Mouse (Mus musculus) gastrocnemius, postnatal 4 days (tissue): ENCODE measurements around the gene Ssx2ip. TPM values are rescaled to one million over a fixed set of nuclear protein-coding genes. Genes with fewer than 3 reads are reported as not detected.
"Not testable (repeated sequence)": the region's sequence is repeated elsewhere in the genome, so short reads cannot be mapped to it uniquely, and the experiment has no call there.

Experiments
- DNase-seq, 2 experiments: peaks; one replicate each; pipeline ENCODE4 v3.0.0; 2021 to 2022; ENCODE audit warnings: low spot score in 2 of 2, mixed read lengths in 2 of 2
- total RNA-seq, 2 experiments: library from RNA; stranded (reverse); gene quantifications; 2 replicates each; pipeline ENCODE4 v1.2.3; 2021

Ssx2ip gene
- total RNA-seq, 2 experiments from 2014 or later: 20.2 to 22.6 TPM

DNA sequence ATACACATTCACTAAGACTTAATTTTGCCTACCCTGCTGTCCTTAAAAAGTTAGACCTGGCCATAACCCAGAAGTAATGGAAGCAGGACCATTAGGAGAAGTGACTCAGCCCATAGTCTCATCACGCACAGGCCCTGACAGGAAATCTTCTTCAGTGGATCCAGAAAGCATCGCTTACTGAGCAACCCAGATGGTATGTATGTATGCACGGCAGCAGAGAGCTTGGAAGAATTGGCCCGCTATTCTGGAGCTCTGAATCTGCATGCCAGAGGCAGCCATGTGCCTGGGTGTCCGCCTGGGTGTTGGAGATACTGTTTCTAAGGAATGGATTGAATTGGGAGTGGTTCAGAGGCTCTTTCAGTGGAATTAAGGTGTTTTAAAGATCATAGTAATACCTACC is 5.2 kb upstream of the Ssx2ip start:
- DNase-seq: no peak

DNA sequence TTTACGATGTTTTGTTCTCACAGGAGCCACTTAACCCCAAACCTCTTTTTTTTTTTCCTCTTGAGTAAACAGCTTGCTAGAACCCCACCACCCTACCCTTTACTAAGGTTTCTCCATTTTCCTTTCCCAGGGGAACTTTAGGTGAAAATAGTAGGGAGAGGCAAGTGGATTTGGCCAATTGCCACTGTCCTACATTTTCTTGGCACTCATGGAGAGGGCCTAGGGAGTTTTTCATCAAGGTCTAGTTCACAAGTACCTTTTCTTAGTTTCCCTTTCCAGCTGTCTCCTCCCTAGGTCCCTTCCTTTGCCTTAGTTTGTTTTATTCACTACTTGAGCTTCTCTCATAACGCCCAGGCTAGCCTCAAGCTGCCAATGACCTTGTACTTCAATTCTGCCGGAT is 672 bp upstream of the Ssx2ip start:
- DNase-seq: no peak

DNA sequence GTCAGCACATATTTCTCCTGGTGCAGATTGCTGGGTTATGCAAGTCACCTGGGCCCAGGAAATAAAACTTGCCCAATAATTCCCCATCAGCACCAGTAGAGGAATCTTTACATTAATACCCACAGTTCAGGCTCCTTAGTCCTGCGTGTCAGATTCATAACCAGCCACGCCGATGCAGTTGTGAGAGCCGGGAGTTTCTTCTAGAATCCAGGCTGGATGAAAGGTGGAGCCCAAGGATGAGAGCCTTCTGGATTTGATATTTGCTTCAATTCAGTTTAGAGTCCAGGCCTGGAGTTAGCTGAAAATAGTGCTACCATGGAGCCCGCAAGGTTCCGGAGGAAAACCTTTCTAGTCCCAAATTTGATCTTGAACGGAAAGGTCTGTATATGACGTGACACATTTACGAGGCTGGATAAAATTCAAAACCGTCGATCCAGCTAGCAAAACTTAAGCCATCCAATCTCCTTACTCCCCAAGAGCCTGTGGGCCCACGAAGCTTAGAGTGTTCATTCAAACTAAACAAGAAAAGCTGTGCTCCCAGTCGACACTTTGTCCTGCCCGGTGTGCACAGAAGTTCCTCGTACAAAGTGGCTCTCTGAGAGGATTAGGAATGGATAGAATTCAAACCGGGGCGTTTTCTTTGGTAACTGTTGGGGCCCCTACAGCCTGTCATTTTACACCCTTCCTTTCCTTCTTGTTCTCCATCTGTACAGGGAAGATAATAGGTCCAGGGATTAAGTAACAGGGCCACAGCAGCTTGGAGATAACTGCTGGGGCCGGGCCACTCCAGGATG is 968 bp downstream of the Ssx2ip start:
- DNase-seq: no peak

DNA sequence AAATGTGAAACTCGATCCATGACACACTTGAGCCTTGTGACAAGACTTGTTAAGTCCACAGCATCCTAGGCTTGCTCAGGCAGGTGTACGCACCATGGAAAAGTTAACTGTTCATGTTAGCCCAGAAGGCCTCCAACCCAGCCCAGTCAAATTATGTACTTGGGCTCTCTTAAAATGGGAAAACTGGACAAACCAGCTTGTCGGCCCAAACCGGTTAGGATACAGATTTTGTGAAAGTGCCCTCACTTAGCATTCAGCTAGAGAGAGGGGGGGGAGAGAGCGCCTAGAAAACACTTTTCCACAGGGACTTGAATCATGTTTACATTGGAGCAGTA is 1.5 kb downstream of the Ssx2ip start:
- DNase-seq: no peak

DNA sequence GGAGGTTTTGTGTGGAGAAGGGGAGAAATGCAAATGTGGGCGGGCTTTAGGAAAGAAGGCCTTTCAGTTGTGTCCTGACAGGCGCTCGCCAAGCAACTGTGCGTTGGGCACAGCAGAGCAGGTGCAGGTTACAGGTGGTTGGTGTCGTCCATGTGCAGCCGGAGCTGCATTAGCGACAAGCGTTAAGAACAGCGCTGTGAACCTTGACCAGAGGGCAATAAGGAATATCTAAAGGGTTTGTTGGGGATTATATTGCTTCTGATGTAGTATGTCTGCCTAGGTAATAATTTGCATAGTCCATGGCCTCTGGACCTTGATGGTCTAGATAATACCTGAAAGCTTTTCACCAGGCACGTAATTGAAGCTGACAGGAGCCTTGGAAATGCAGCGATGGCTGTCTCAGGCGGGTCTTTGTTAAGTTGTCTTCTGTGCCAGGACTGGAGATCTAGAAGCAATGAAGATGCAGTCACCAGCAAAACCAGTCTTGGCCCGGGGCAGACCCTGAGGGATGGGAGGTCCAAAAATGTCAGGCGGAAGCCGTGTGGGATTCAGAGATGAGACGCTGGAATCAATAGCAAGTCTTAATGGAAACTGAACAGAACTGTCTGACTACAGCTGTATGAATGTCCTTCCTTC is 2.8 kb downstream of the Ssx2ip start:
- DNase-seq: no peak

DNA sequence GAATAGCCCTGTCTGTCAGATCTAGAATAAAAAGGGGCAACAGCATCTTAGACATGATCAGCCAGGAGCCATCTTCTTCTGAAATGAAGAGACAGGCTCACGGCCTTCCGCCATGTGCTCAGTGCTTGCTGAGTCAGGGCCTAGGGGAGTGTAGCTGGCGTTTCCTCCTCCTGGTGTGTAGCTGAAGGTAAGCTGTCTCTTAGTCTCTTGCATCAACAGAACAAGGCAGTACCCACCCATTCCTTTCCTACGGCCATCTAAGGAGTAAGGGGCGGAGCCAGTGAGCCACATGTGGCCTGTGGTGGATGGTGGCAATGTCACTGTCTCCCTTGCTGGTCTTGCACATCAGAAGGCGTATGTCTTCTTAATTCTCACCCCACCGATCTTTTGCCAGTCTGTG is 5.7 kb downstream of the Ssx2ip start:
- DNase-seq: no peak

DNA sequence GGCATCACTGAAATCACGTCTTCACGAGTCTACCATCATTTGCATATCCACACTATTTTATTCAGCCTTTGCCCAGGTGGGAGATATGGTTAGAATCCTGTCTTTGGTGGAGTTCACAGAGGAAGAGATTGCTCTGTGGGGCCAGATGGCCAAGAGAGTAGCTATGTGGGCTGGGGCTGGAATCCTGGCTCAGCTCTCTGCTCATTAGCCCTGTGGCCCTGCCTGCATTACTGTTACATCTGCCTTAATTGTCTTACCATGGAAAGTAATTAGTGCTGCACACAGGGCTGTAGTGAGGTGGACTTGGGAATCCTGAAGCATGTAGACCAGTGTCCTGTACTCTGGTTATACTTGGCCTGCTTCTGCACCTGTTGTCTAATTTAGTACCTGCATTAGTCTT is 7.6 kb downstream of the Ssx2ip start:
- DNase-seq: no peak

DNA sequence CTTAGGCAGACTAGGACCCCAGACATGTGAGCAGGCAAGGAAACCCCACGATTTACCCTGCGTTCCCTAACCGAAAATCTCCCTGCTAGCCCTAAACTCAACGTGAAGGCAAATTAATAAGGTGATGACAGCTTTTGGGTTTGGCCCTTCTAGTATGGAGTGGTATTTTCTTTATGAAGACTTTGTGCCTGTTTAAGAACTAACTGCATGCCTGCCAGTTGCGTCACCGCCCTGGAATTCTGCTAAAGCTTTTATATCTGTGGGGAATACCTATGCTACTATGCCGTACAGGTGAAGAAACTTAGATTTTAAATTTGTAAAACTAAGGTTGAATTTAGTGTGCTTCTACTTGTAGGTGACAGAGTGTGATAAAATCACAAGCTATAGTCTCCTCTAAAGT is 8.0 kb downstream of the Ssx2ip start:
- DNase-seq: no peak

DNA sequence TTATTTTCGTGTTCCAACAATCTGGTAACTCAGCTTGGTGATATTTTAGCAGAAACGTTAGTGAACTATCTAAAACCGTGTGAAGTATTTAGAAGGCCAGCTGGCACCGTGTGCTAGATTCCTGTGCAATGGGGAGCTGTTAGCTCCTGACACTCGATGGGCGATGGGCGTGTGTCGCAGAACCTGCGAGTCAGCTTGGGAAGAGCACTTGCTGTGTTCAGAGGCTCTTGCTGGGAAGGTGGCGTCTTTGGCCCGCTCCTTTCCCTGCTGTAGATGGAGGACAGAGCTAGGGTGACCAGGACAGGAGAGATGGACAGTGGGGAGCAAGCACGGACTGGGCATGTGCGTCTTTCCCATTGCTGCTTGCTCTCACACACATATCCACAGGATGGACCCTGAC is 8.6 kb downstream of the Ssx2ip start:
- no peak for DNase-seq

DNA sequence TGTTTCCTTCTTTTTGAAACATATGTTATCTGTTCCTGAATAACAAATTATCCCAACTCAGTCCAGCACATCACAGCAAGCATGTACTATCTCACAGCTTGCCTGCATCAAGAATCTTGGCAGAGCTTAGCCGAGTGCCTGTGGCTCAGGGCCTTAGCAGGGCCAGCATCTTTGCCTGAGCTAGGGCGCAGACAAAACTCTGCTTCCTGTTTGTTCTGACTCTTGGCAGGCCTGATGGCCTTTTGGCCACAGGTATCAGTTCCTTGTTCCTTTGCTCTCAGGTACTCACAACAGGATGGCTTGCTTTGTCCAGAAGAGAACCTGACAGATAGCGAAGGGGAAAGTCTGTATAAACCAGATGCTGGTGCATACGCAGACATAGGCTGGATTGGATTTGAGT is 9.6 kb downstream of the Ssx2ip start:
- DNase-seq: no peak

DNA sequence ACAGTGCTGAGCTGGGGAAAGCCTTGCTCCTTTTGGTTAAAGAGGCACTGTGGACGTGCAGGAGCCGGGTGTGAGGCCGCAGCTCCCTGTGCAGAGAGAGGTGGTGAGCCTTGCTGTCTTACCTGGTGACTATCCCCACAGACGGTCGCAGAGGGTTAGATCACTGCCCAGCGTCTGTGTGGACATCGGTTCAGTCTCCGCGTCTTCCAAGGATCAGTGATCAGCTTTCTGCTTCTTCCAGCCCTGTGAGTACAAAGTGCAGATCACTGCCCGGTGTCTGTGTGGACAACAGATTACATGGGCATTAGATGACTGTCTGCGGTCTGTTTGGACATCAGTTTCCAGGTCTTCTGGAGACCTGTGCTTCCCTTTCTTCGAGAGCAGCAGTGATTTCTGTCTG is 10.1 kb downstream of the Ssx2ip start:
- DNase-seq: no peak

DNA sequence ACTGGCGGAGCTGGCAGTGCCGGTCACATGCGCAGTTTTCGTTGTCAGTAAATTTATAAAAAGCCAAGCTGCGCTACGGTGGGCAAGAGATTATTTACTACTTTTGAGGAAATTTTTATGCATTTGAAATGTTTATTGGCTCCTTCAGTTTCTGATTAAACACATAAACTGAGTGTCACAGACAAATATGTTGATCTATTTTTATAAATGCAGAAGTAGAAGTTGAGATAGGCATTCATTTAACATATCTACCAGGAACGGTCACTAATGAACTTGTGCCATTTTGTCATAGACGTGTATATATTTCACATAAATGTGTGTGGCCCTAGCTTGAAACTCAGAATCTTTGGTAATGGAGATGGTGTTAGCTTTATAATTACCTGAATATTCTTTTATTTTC is 13.4 kb downstream of the Ssx2ip start:
- no peak for DNase-seq

DNA sequence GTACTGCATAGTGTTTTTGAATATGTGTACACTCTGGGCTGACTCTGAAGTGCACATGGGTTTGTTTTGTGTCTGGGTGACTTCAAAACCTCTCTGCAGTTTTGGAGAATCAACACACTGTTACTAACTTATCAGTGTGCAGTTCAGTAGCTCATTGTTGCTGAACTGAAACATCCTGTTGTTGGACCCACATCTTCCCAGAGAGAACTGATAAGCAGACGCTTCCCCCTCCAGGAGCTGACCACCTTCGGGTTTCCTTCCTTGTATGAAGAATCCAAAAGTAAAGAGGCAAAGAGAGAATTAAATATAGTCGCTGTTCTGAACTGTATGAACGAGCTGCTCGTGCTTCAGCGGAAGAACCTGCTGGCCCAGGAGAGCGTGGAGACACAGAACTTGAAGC is 14.5 kb downstream of the Ssx2ip start:
- no peak for DNase-seq

DNA sequence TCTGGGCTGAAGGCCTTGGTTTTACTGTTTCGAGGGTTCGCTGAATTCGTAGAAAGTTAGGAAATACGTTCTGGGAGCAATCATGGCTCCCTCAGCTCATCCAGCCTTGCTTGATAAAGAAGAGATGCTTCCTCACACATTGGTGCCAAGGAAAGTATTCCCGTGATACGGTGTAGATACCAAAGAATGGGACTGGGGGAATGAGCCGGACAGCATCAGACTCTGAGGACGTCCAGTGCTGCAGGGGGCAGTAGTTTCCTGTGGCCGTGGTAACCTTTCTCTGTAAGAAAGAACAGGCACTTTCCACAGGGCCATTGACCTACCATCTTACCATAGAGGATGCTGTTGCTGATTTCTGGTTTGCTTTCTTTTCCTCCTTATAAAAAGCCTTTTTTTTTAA is 15.1 kb downstream of the Ssx2ip start:
- no peak for DNase-seq

DNA sequence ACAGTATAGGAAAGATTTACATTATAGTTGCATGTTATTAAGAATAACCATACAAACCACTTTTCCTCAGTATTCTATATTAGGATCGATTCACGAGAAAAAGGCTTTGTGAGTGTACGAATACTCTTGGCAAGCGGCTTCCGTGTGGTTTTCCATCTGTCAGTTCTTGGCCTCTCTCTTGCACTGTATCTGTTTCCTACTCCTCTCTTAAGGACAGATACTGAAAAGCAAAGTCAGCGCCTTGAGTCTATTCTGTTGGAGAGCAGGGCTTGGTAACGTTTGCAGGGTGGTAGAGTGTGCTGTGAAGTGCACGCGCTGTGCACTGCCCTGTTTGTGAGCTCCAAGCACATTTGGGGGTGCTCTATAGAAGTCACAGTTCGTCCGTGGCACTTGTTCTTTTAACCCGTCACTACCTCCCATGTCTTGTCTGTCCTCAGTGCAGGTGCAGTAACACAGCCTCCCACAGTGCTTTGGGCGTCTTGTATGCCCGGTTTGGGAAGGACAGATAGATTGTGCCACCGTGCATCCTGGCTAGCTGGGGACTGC is 15.6 kb downstream of the Ssx2ip start:
- DNase-seq: no peak

DNA sequence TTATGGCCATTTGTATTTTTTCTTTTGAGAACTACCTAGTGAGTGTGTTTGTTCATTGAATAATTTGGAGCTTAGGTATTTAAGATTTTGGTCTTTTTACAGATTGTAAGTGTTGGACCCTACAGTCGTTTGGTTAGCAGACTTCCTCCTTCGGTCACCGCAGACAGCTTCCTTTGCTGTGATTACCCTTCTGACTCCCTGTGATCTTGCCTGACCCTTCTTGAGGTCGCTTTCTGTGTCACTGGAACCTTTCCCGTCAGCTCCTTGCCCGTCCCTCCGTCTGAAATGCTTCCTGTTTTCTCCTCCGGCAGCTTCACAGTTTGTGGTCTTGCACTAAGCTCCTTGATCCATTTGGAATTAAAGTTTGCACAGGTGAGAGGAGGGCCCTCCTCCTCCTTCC is 17.3 kb downstream of the Ssx2ip start:
- no peak for DNase-seq

DNA sequence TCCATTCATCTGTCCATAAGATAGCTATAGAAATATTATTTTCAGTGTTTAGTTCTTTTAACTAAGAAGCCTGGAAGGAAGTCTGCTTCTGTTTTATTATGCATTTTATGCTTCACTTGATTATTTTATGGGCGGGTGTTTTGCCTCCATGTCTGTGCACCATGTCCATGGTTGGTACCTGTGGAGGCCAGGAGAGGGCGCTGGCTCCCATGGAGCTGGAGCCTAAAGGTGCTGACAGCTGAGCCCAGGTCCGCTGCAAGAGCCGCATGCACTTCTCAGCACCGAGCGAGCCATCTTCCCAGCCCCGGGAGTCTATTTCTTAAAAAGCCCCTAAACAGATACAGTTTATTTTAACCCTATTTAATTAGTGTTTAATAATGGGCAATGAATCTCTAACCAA is 19.3 kb downstream of the Ssx2ip start:
- no peak for DNase-seq

DNA sequence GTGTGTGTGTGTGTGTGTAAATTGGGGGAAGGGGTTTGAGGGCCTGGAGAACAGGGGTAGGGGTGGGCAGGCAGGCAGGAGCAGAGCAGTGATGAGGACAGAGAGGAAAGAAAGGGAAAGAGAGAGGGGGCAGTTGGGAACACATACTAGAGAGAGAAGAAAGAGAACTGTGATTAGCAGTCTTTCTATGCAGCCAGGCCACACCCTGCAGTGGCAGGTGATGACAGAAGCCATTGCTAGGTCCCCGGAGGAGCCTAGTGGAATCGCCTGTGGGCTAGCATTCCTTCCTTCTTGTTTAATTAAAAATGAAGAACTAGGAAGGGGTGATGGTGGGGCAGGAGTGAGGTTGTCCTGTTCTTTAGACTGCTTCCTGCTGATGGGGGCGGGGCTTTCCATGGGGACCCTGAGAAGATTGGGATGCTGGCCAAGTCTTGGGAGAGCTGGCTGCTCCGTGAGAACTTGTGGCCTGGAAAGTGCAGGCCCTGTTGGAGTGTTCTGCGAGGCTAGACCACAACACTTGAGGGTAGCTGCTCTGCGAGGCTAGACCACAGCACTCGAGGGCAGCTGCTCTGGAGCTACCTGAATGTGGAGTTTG is 20.0 kb downstream of the Ssx2ip start:
- no peak for DNase-seq

DNA sequence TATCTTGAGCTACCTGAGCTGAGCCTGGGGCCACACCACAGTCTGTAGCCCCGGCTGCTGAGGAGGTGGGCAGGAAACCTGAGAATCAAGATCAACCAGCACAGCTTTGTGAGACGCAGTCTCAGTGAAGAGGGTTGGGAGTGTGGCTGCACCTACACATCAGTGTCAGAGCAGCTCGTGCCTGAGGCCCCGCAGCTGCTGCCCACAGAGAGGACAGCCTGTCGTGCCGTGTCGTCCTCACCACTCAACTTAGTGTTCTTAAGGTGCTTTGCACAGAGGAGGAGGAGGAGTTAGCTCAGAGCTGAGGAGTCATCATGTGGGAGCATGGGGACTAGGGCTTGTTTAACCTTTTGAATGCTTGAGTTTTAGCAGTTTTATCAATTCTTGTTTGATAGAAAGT is 21.5 kb downstream of the Ssx2ip start:
- no peak for DNase-seq

DNA sequence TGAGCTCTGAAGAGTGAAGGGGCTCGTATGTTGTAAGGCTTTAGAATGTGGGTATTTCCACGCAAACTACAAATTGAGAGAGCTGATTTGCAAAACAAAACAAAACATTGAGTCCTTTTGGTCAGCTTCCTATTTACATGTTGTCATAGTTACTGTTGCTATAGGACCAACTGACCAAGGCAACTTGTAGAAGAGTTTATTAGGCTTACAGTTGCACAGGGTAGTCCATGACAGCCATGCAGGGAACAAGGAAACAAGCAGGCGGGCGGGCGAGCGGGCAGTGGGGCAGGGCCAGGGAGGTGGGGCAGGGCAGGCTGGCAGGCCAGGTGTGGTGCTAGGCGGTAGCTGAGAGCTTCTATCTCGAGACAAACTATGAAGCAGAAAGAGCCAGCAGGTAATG is 22.0 kb downstream of the Ssx2ip start:
- no peak for DNase-seq

DNA sequence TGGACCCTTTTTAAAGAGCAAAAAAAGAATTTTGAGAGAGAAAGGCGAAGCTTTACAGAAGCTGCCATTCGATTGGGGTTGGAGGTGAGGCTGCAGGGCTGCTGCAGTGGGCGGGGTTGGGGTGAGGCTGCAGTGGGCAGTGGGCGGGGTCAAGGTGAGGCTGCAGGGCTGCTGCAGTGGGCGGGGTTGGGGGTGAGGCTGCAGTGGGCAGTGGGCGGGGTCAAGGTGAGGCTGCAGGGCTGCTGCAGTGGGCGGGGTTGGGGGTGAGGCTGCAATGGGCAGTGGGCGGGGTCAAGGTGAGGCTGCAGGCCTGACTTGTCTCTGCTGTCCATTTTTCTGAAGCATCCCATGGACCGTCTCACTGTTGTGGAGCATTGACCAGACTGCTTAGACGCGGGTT is 28.6 kb downstream of the Ssx2ip start:
- not testable (repeated sequence) for DNase-seq

DNA sequence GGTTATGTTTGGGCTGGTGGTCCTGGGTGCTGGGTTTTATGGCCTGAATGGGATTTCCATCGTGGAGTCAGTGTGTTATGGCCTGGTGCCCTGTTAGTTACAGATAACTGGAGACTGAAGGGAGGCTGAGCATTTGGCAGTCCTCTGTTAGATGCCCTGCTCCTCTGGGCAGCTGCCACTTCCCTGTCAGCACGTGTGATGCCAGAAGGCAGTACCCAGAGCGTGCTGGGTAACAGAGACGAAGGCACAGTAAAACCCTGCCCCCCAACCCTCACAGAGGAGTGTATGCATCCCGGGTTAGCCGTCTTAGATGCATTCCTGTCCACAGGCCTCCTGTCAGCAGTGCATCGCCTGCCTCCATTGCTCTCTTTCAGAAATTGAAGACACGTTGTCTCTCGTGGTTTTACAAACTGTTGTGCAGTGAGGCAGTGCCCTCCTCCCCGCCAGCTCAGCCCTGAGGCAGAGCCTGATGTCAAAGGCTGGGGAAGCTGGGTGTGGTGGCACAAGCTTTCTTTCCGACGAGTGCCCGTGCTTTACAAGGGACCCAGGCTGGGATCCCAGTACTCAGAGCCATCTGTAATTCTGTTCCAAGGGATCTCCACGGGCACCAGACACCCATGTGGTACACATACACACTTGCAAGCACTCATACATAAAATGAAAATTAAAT is 29.4 kb downstream of the Ssx2ip start:
- no peak for DNase-seq
